Mouse (Mus musculus) cerebellum, adult (tissue): ENCODE data around the gene Gm4969.
"Not testable (repeated sequence)": the region's sequence is repeated elsewhere in the genome, so short reads cannot be mapped to it uniquely, and the experiment has no call there.

Experiments
- ATAC-seq: cut with Nextera tagmentation; 2 replicates; pipeline ENCODE4 v1.9.2; 2017; ENCODE audit warnings: mild to moderate bottlenecking, moderate library complexity, mixed read lengths; ENCODE audit not compliant: insufficient number of reproducible peaks, low FRiP score, low TSS enrichment

The Gm4969 gene

GRCm38 (mm10) chr7:19075723-19076585 is 42.2 kb downstream of the Gm4969 start, which contains the start of gene Dmwd:
Gene Dmwd, plus strand, starts transcription at chr7:19076227.
- ATAC-seq, result peak; percentile 89

- no peak for ATAC-seq
Observed at GRCm38 (mm10) chr7:19075231-19075630, 42.9 kb downstream of the Gm4969 start.

- ATAC-seq, result no peak
Observed at GRCm38 (mm10) chr7:19074494-19074893, 43.7 kb downstream of the Gm4969 start.

GRCm38 (mm10) chr7:19073504-19073903 is 44.7 kb downstream of the Gm4969 start:
- ATAC-seq, result no peak

- ATAC-seq, result not testable (repeated sequence)
Observed at GRCm38 (mm10) chr7:19071024-19071423, 47.1 kb downstream of the Gm4969 start.

GRCm38 (mm10) chr7:19069500-19069899 is 48.7 kb downstream of the Gm4969 start:
- ATAC-seq, result no peak

- ATAC-seq, result no peak
Observed at GRCm38 (mm10) chr7:19068707-19069106, 49.5 kb downstream of the Gm4969 start.

- ATAC-seq, result no peak
Observed at GRCm38 (mm10) chr7:19067935-19068334, 50.2 kb downstream of the Gm4969 start.

GRCm38 (mm10) chr7:19067063-19067462 is 51.1 kb downstream of the Gm4969 start:
- no peak for ATAC-seq

- ATAC-seq, result no peak
Observed at GRCm38 (mm10) chr7:19065896-19066295, 52.3 kb downstream of the Gm4969 start.

- no peak for ATAC-seq
Observed at GRCm38 (mm10) chr7:19057405-19057804, 60.8 kb downstream of the Gm4969 start.

- ATAC-seq, result no peak
Observed at GRCm38 (mm10) chr7:19055108-19055507, 63.1 kb downstream of the Gm4969 start.

- no peak for ATAC-seq
Observed at GRCm38 (mm10) chr7:19054777-19055076, 63.4 kb downstream of the Gm4969 start.

- 0 out of 2 replicates have a peak, but pooled peaks have one; percentile 17 for ATAC-seq
Observed at GRCm38 (mm10) chr7:19054047-19054776, 64.0 kb downstream of the Gm4969 start, which contains the start of gene Rsph6a. Gene Rsph6a, plus strand, starts transcription at chr7:19054690.

GRCm38 (mm10) chr7:19053136-19053532 is 65.0 kb downstream of the Gm4969 start:
- no peak for ATAC-seq

GRCm38 (mm10) chr7:19052345-19053135 is 65.6 kb downstream of the Gm4969 start:
- ATAC-seq, result no peak

- no peak for ATAC-seq
Observed at GRCm38 (mm10) chr7:19051161-19051560, 67.0 kb downstream of the Gm4969 start.

- no peak for ATAC-seq
Observed at GRCm38 (mm10) chr7:19050172-19050571, 68.0 kb downstream of the Gm4969 start.

GRCm38 (mm10) chr7:19049252-19049651 is 68.9 kb downstream of the Gm4969 start:
- no peak for ATAC-seq
